Mouse (Mus musculus): Measurements from ENCODE around the gene Tshz2.

- TF ChIP-seq CTCF (IDR thresholded peaks at IDR 0.05; ENCODE audit: control insufficient read depth, insufficient read depth, insufficient read length): no peak
- TF ChIP-seq MAX (IDR thresholded peaks at IDR 0.05): no peak
- TF ChIP-seq MYOD1 (IDR thresholded peaks at IDR 0.05; ENCODE audit: control insufficient read depth, insufficient read length, low read depth): no peak
Measured at GRCm38 (mm10) chr2:169804380-169804779, 171.6 kb downstream of the Tshz2 start.
